In genomic region chr1:131828297-131829126, GRCm38 (mm10) we compare ENCODE assay signal across 7 mouse cellular contexts. TPM values are rescaled to one million over a fixed set of nuclear protein-coding genes. Genes with fewer than 3 reads are reported as not detected.
A peak's percentile ranks its signal among the peaks of the same experiment; 100 is the strongest.
DNase-seq lines count a peak whose midpoint lies in the region; ATAC-seq and TF ChIP-seq lines count a peak whose summit lies in the region.

No protein-coding gene starts in this region.

- H3K27me3 ChIP-seq in embryonic facial prominence, embryonic 11.5 days (ENCODE audit: control insufficient read depth, insufficient read depth, low read length), result no peaks in the 10 kb centered on the region
- H3K27me3 ChIP-seq in hindbrain, embryonic 16.5 days (replicated peaks; ENCODE audit: control insufficient read depth, insufficient read depth, low read length), result no peaks in the 10 kb centered on the region
- no peaks in the 10 kb centered on the region for H3K27me3 ChIP-seq in stomach, postnatal 0 days (ENCODE audit: control insufficient read depth, insufficient read depth, low read length)

- no peak for TF ChIP-seq CTCF in lung, adult 2 months (IDR thresholded peaks at IDR 0.05; ENCODE audit: insufficient read depth, low read length)
- no peak for TF ChIP-seq CTCF in stomach, postnatal 0 days (IDR thresholded peaks at IDR 0.05; ENCODE audit: low read depth)

- no peak for DNase-seq in lung, adult 2 months
- no peak for DNase-seq in lung, postnatal 4 days
- peak; percentile 81 for DNase-seq in R1 (ENCODE audit: low read depth, low spot score)
- DNase-seq in embryonic facial prominence, embryonic 11.5 days (ENCODE audit: low spot score), result peak; percentile 68
- DNase-seq in lung, postnatal 10 days, result peak; percentile 45
- no peak for DNase-seq in stomach, postnatal 0 days (ENCODE audit: low spot score)

- peak; percentile 68 for ATAC-seq in embryonic facial prominence, embryonic 11.5 days (replicated peaks; ENCODE audit: insufficient number of reproducible peaks, low FRiP score, low TSS enrichment, low read depth)
- peak; percentile 70 for ATAC-seq in hindbrain, embryonic 16.5 days
- ATAC-seq in stomach, postnatal 0 days (ENCODE audit: low FRiP score, low TSS enrichment), result peak; percentile 62

- no peak for TF ChIP-seq POLR2A in lung, adult 2 months (IDR thresholded peaks at IDR 0.05; ENCODE audit: borderline replicate concordance, extremely low read depth, low read depth, low read length)

- H3K4me2 ChIP-seq in embryonic facial prominence, embryonic 11.5 days (ENCODE audit: low read depth, low read length), result peak overlapping the region; percentile 80
- H3K4me2 ChIP-seq in hindbrain, embryonic 16.5 days (ENCODE audit: low read length), result peak overlapping the region; percentile 88
- H3K4me2 ChIP-seq in stomach, postnatal 0 days (replicated peaks; ENCODE audit: low read depth), result peak overlapping the region; percentile 88

- H3K27ac ChIP-seq in embryonic facial prominence, embryonic 11.5 days (replicated peaks; ENCODE audit: low read depth, low read length), result peak overlapping the region; percentile 52
- H3K27ac ChIP-seq in hindbrain, embryonic 16.5 days (ENCODE audit: low read depth, low read length), result peak overlapping the region; percentile 87
- peak overlapping the region; percentile 86 for H3K27ac ChIP-seq in stomach, postnatal 0 days (replicated peaks)

- H3K9me3 ChIP-seq in embryonic facial prominence, embryonic 11.5 days (replicated peaks; ENCODE audit: control insufficient read depth, low read length), result no peaks in the 10 kb centered on the region
- H3K9me3 ChIP-seq in hindbrain, embryonic 16.5 days (ENCODE audit: control insufficient read depth, low read length), result no peaks in the 10 kb centered on the region
- no peaks in the 10 kb centered on the region for H3K9me3 ChIP-seq in stomach, postnatal 0 days (ENCODE audit: control insufficient read depth, low read length)

- 2% methylated on average over 22 of the region's 22 CpGs for WGBS in lung, adult 2 months
- 1% methylated on average over 20 of the region's 22 CpGs for WGBS in embryonic facial prominence, embryonic 11.5 days
- under 1% methylated on average over 21 of the region's 22 CpGs for whole genome bisulfite sequencing in hindbrain, embryonic 16.5 days
- 3% methylated on average over 16 of the region's 22 CpGs for WGBS in stomach, postnatal 0 days

- H3K36me3 ChIP-seq in embryonic facial prominence, embryonic 11.5 days (replicated peaks; ENCODE audit: control insufficient read depth, insufficient read depth, low read depth, low read length), result no peaks in the 10 kb centered on the region
- no peaks in the 10 kb centered on the region for H3K36me3 ChIP-seq in hindbrain, embryonic 16.5 days (ENCODE audit: control insufficient read depth, insufficient read depth, low read length)
- H3K36me3 ChIP-seq in stomach, postnatal 0 days (ENCODE audit: control insufficient read depth, insufficient read depth, low read length), result no peaks in the 10 kb centered on the region; the same call in 1 of the 2 replicates

- H3K4me3 ChIP-seq in lung, adult 2 months (replicated peaks; ENCODE audit: extremely low read depth, low read depth, low read length), result peak overlapping the region; percentile 90
- H3K4me3 ChIP-seq in embryonic facial prominence, embryonic 11.5 days (ENCODE audit: low read depth, low read length), result peak overlapping the region; percentile 84
- peak overlapping the region; percentile 82 for H3K4me3 ChIP-seq in hindbrain, embryonic 16.5 days (ENCODE audit: low read length)
- H3K4me3 ChIP-seq in stomach, postnatal 0 days (ENCODE audit: low read depth, low read length), result peak overlapping the region; percentile 81

- peaks cover 12% of the 10 kb centered on the region for H3K4me1 ChIP-seq in lung, adult 2 months (ENCODE audit: control insufficient read depth, insufficient read depth, low read length)
- no peaks in the 10 kb centered on the region for H3K4me1 ChIP-seq in embryonic facial prominence, embryonic 11.5 days (ENCODE audit: control insufficient read depth, insufficient read depth, low read length)
- H3K4me1 ChIP-seq in hindbrain, embryonic 16.5 days (ENCODE audit: control insufficient read depth, insufficient read depth, low read depth, low read length), result peaks cover 21% of the 10 kb centered on the region
- H3K4me1 ChIP-seq in stomach, postnatal 0 days (replicated peaks; ENCODE audit: control insufficient read depth, insufficient read depth), result peaks cover 3% of the 10 kb centered on the region; the same call in 1 of the 2 replicates

- TF ChIP-seq EP300 in stomach, postnatal 0 days (optimal IDR thresholded peaks at IDR 0.05), result no peak

- peak overlapping the region; percentile 85 for H3K9ac ChIP-seq in embryonic facial prominence, embryonic 11.5 days (replicated peaks; ENCODE audit: low read length)
- peak overlapping the region; percentile 92 for H3K9ac ChIP-seq in hindbrain, embryonic 16.5 days (ENCODE audit: low read depth, low read length)
- peak overlapping the region; percentile 81 for H3K9ac ChIP-seq in stomach, postnatal 0 days (ENCODE audit: low read length)

RNA-seq across cellular contexts. Expression of gene Slc41a1, which starts 1.2 kb away (rescaled TPM):
- 48.5 and 61.2 TPM in 2 replicates for polyA plus RNA-seq in lung, adult 2 months (2012; rRNA removed)
- 9.2 and 10.9 TPM in 2 replicates for polyA plus RNA-seq in embryonic facial prominence, embryonic 11.5 days (2014; fragmentation: Nextera tagmentation; extraction: Ambion mirVana)
- polyA plus RNA-seq in hindbrain, embryonic 16.5 days (2015; fragmentation: Nextera tagmentation; extraction: Ambion mirVana), result 20.1 and 23.4 TPM in 2 replicates
- 7.0 and 7.1 TPM in 2 replicates for polyA plus RNA-seq in stomach, postnatal 0 days (2015; fragmentation: Nextera tagmentation; extraction: Ambion mirVana)

RNA-seq across cellular contexts. Expression of gene Pm20d1, which starts 31.3 kb away (rescaled TPM):
- 1.8 and 2.6 TPM in 2 replicates for polyA plus RNA-seq in lung, adult 2 months (2012; rRNA removed)
- polyA plus RNA-seq in embryonic facial prominence, embryonic 11.5 days (2014; fragmentation: Nextera tagmentation; extraction: Ambion mirVana), result 1.0 and 1.1 TPM in 2 replicates
- polyA plus RNA-seq in hindbrain, embryonic 16.5 days (2015; fragmentation: Nextera tagmentation; extraction: Ambion mirVana), result 0.41 and 0.67 TPM in 2 replicates
- polyA plus RNA-seq in stomach, postnatal 0 days (2015; fragmentation: Nextera tagmentation; extraction: Ambion mirVana), result 1.1 and 1.4 TPM in 2 replicates

RNA-seq across cellular contexts. Expression of gene Rab29, which starts 38.5 kb away (rescaled TPM):
- polyA plus RNA-seq in lung, adult 2 months (2012; rRNA removed), result 22.2 and 31.5 TPM in 2 replicates
- polyA plus RNA-seq in embryonic facial prominence, embryonic 11.5 days (2014; fragmentation: Nextera tagmentation; extraction: Ambion mirVana), result 15.2 and 19.0 TPM in 2 replicates
- 8.6 and 9.3 TPM in 2 replicates for polyA plus RNA-seq in hindbrain, embryonic 16.5 days (2015; fragmentation: Nextera tagmentation; extraction: Ambion mirVana)
- polyA plus RNA-seq in stomach, postnatal 0 days (2015; fragmentation: Nextera tagmentation; extraction: Ambion mirVana), result 21.4 and 21.6 TPM in 2 replicates

Comparison
In these comparisons a context has a peak if more than half of its experiments do, and no peak if none do; other contexts are left out.
1. DNase-seq: peak in R1 (single experiment), embryonic facial prominence, embryonic 11.5 days (single experiment) and lung, postnatal 10 days (single experiment); none in lung, adult 2 months (single experiment), lung, postnatal 4 days (0 of 2) and stomach, postnatal 0 days (single experiment).
2. Peak in every context shown above with its lines, with median percentiles within 50 percentile points of each other: H3K4me3 ChIP-seq, ATAC-seq, H3K27ac ChIP-seq, H3K4me2 ChIP-seq and H3K9ac ChIP-seq.